Mouse (Mus musculus) fibroblast of lung, adult 2 months (primary cell): ENCODE measurements at regions not wholly inside any gene's neighbourhood (a gene's known extent, or its start where the extent isn't known, plus 50 kb on each side); places are given as distances from the start of the nearest gene placed in this dataset.
A peak's percentile ranks its signal among the peaks of the same experiment; 100 is the strongest.

ENCODE experiments used
- DNase-seq: peaks from one replicate; pipeline ENCODE4 v3.0.0-alpha.2; 2011; ENCODE audit warnings: low read depth

DNA sequence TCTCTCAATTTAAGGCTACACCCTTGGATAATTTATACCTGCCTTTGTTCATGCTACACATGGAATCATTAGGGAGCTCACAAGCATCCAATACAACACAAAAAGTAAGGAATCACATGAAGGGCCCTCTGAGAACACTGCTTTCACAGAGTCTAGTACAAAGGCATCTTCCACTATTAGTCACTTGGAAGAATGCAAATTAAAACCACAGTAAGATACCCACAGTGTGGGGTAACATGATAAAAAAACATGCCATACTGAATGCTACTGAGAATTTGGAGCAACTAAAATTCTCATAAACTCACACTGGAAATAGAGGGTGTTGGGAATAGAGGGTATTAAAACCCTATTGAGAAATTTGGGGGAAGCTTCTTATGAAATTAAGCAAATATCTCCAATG lies 197.6 kb upstream of the Tent5a start:
- DNase-seq = peak; percentile 55

DNA sequence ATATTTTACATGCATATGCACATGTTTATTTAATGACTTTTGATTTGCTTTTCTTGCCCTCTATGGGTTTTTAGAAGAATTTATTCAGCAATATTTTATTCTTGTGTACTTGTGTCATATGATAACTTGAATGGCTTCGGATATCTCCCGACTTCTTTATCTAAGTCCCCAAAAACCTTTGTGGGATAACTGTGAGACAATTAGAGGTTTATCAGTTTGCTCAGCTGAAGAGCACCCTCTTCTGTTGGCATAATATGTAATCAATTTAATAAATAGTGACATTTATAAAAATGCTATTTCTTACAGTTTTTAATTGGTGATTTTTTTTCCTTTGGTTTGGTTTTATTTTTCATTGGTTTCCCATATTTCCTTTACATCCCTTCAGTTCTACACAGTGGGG lies 194.2 kb upstream of the Tent5a start:
- no peak for DNase-seq

DNA sequence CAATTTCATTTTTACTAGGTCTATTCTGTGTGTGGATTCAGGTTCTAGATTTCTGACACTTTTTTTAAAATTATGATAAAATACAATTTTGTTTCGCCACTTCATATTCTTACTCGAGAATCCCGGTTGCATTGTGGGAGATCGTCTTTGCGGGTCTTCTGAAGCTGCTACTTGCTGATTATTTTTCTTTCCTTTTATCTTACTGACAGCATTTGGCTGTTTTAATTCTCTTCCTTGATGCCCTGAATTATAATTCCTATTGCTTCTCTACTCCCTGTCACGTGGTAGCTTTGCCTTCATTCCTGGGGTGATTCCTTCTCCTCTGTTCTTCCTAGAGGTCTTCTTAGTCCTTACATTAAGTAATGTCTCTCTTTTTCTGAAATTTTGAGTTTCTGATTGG lies 193.8 kb upstream of the Tent5a start:
- DNase-seq = no peak

DNA sequence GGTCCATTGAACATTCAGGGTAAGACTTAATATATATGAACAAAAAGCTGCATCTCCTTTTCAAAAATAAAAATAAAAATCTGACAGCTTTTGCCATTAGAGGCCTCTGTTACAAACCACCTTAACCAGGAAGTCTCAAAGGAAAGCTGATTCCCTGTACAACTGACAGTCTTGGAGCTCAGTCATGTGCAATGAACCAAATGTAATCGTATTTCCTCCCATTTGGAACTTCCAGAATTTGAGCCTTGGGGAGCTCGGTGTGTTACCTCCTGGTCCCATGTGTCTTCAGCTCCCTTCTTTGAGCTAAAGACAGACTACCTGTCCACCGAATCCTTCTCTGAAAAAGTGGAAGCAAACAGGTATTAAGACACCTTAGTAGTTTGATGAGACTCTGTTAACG lies 171.9 kb upstream of the Tent5a start:
- no peak for DNase-seq

DNA sequence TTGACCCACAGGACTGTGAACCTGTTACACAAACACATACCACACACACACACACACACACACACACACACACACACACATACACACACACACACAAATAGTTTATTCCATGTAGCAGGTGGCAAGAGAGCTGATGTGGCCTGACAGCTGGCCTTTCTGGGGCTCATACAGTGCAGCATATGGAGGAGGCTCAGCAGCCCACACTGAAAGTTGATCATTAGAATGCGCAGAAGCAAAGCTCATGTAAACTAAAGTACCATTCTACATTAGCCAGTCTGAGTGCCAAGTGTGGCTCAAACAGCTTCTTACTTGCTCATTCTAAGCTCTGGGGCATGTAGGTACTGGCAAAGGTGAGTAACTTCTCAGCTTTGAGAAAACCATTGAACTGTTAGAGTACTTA lies 170.2 kb upstream of the Tent5a start:
- no peak for DNase-seq

DNA sequence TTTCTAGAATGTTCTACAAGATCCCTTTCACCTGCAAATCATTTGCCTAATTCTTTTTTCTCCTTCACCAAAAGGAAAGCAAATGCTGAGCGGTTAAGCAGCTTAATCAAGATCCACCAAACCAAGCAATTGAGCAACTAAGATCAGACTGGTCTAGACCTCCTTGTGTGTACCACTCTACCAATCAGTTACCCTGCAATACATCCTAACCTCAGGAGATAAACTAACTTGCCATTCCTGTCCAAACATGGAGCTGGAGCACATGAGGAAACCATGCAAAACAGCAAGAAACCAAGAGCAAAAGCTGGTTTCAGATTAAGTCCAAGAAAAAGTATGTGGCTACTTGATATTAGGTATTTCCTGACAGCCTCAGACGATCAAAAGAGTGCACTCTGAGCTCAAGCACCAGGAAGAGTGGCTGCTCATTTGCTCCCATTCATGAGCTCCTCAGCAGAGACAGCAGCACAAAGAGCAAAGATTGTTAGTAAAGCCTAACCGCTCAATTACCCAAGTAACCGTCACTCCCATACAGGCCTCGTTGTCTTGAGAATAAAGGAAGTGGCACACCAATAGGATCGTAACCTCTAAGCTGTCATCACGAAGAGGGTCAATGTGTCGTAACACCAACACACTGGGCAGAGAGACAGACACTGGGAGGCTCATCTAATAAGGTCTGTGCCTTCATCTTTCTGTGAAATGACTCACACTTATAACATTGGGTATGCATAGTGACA lies 169.5 kb upstream of the Tent5a start:
- DNase-seq = peak; percentile 11

DNA sequence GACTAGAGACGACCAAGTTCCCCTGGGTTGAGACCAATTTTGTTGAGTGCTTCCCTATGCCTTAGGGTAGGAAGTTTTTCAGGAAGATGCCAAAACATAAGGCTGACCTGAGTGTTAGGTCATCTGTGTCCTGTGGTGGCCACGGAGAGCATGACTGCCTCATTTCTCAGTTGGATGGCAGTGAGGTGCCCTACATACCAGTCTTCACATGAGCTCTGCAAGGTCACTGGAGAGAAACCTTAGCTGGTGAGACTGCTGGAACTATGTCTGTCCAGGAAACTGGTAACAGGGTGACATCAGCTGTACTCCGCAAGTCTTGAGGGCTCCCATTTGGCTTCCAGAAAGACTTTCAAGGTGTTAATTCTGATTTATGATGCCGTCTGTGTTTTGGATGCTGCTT lies 167.9 kb upstream of the Tent5a start:
- no peak for DNase-seq

DNA sequence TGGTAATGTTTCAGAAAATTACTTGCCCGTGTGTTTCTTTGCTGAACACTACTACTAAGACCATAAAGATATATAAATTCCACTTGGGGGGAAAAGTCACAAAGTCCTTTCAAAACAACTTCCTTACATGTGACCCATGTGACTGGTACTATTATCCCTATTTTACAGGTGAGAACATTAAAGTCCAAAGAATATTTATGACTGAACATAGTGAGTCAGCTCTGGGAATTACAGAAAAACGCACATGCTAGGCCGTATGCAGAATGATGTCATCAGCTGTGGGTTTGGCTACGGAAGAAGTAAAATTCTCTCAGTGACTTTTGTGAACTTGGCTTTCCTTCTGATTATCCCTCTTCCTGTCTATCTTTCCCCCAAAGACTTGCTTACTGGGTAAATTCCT lies 166.6 kb upstream of the Tent5a start:
- peak; percentile 11 for DNase-seq

DNA sequence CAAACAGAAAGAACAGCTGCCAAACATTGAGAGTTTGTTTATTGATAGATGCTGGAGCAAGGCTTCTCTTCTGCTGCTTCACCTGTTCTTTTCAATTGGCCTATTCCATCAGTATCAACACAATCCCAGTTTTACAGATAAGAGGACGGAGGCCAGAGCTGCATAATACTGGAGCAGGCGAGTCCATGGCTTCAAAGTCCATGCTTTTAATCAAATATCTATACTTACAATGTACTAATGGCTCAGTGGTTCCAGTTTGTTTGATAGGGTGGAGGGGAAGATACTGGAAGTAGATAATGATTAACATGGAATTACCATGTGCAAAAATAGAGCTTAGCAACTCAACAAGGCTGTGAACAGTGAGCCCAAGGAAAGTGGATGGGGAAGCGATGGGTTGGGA lies 163.2 kb upstream of the Tent5a start:
- DNase-seq = no peak

DNA sequence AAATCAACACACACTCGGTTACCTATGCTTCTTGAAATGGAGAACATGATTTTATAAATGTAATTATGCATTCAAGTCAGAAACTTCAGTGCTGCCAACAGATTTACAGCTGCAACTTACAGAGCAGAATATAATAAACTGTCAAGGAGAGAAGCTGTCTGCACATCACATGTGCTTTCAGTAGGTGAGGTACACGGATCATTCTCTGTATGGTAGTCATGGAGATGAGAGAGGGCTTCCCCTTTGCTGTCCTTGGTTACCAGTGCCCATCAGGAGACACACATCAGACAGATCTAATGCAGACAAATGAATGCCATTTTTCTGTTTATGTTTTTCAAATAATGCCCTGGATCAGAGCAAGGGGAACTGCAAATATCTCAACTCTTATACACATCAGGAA lies 160.8 kb upstream of the Tent5a start:
- DNase-seq = no peak

DNA sequence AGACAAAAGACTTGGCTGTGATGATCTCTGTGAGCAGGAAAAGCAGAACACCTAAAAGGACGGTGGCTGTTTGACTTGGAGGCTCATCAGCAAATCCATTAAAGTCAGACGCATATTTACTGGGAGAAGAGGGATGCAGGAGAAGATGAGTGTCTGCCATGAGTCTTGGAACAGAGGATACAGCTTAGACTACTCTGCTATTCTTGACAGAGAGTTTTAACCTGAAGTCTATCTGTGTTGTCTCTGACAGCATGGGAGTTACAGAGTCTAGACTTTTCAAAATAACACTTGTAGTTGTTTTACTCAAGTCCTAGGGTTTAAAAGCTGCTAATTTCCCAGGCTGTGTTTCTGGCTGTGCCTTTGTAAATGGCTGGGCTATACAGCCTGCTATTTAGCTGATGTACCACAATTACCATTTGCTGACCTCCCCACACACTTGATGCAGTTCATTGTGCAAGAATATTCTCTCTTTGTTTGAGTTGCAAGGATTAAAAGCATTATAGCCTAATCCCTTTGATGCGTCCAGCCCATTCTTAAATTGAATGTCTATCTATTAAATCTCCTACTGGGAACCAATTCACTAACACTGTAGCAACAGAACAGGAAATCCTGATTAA lies 160.0 kb upstream of the Tent5a start:
- DNase-seq = no peak

DNA sequence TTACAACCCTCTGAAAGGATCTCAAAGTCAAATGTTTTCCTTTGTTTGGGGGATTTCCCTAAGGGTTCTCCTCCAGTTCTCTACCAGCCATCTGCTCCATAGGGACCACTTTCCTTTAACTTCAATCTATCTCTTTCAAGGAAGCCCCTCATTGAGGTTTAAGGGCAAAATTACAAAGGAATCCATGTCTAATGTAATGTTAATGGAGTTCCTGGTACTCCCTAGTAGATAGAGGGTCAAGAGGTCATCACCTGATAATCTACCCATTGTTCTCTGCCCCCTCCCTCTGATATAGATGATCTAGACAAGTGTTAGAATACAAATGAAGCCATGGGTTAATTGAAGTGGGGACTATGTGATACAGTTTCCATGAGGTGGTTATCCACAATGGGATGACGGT lies 158.6 kb upstream of the Tent5a start:
- no peak for DNase-seq

DNA sequence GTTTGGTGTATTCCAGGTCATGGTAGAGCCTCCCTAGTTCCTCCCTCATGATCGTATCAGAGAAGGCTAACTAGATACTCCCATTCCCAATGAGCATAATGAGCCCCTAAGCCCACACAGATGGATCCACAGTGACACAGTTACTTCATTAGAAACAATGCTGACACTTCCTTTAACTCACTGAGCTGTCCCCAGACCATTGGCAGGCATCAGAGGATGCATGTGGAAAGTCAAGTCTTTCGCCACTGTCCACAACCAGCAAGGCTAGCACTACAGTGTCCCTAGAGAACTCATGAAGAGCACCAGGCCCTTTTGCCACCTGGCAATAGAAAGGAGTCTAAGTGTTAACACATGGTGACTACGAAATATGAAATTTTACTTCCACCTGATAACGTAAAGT lies 156.1 kb upstream of the Tent5a start:
- DNase-seq = no peak

DNA sequence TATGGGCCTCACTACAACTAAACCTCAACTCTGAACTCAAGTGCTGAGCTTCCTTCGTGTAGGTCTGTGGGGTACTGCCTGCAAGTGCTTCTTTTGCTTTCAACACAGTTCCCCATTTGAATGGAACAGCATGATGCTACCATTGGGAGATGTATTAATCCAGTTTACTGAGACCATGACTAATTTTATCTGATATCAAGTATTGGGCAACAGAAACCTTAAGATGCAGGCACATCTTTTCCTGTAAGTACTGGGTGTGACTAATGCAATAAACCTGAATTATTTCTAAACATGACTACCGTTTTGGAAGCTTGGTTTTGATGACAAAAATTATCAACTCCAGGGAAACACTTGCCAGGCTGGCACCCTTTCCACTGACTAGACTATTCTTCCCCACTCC lies 153.4 kb upstream of the Tent5a start:
- DNase-seq = no peak

DNA sequence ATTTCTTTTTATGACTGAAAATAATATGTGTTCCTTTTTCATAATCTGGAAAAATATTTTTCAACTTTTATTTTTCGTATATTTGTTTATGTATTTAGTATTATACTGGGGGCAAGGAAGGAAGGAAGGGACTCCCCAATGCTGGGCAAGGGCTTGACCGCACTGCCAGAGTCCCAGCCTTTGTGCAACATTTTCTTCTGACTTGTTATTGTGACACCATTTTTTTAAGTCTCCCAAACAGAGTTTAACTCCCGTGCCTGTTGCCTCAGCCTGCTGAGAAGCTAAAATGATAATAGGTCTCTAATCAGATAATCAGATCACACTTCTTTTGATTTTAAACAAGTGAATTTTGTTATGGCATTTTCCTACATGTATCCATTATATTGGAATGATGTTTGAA lies 148.1 kb upstream of the Tent5a start:
- DNase-seq = no peak

DNA sequence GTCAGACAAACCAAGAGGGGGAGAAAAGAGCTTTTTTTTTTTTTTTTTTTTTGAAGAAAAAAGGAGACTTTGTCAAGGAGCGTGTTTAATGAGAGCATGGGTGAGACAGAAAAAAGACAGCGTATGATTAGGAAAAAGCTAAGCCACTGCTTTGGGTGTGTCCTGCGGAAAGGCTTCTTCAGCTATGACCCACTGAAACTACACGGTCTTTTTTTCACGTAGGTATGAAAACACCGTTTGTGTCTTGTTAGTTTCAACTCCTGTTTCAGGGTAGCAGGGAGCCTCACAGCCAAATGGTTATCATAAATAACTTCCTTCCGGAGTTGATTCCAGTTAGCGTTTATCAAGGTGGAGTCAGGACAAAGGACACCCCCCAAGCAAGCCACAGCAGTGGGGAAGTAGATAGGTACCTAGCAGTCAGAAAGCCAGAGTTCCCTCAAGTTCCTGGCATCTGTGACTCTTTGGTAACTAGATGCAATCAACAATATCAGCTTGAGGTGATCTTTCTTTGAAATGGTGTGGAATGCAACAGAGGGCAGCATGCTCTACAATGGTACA lies 143.2 kb upstream of the Tent5a start:
- DNase-seq = no peak

DNA sequence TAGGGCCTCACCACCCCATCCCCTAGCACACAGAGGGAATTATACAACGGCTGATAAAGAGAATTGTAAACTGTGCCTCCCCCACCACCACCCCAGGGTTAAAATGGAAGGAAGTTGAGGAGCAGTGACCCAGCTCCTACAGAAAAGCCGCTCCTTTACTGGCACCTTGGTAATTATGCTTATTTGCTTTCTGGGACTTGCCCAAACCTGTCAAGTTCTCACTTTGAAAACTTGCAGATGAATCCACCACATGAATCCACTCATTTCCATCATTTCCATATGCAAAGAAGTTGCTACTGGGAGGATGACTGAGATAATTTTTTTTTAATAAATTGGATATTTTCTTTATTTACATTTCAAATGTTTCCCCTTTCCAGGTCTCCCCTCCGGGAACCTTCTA lies 142.1 kb upstream of the Tent5a start:
- no peak for DNase-seq

DNA sequence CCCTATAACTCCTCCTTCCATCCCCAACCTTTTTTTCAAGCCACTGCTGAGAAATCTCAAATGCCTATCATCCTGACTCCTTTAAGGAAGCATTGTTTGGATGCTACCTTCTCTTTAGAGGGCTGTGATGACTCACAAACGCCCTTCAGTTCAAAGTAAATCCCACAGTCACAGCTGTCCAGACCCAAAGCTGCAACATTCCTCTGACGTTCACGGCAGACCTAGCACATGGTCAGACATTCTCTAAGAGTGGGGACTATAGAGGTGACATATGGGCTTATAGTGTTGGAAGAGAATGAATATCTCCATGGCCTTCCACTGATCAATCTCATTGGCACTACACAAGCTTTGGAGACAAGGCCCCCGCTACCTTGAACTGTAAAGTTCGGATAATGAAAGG lies 139.5 kb upstream of the Tent5a start:
- DNase-seq = no peak

DNA sequence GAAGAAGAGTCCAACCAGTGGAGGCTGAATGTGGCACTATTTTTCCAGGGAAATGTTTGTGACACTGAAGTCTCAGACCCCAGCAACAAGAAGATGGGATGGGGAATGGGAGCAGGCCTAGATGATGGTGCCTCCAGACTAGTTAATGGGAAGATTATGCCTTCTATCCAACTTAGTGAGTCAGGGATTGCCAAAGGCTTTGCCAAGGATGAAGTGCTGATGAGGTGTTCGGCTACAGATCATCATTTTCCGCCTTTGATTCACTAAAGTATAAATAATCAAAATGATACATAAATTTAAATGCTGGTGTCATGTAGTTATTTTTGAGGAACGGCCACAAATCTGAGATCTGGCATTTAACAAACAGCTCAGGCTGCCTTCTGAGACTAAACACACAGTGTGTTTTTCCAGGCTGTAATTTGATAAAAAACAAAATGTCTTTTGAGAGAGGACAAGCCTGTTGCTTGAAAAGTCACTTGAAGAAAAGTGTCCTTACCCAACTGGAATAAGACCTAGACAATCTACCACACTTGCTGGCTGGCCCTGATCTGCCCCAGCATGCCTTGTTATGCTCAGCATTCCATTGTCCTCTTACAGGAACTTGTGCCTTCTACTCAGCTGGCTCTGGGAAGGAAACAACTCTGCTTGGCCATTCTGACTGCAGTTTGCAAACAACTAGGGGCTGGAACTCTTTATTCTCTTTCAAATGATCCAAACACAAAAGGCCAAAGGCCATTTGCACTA lies 132.1 kb upstream of the Tent5a start:
- no peak for DNase-seq

DNA sequence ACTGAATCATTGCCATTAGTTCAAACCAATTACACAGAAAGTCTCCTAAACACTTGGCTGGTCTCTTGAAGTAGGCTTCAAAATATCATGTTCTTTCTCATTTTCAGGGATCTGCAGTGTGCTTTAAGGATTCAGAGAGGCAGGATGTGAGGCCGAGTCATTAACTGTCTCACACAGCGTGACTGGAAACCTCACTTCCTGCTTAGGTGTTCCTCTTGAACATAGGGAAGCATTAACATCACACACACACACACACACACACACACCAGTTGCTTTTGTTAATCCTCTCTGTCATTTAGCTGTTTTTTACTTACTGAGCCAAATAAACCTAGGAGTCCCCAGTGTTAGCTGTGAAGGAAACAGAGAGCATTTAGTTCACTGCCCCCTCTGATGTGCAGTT lies 131.2 kb upstream of the Tent5a start:
- DNase-seq = no peak

DNA sequence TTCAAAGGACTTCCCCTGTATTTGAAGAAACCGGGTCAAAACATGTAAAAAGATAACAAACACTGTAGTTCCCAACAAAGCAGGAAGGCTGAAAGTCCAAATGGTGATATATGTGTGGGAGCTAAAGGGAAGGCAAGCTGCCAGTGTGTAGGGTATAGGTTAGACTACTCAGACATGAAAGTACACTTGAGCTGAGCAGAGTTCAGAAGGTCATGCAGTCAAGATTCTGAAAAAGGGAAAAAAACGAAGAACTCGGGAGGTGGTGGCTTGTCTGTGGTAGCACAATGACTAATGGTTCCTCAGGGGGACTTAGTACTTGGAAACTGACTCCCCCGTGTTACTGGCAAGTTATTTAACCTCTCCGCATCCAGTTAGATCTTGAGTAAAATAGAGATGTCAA lies 130.3 kb upstream of the Tent5a start:
- DNase-seq = no peak

DNA sequence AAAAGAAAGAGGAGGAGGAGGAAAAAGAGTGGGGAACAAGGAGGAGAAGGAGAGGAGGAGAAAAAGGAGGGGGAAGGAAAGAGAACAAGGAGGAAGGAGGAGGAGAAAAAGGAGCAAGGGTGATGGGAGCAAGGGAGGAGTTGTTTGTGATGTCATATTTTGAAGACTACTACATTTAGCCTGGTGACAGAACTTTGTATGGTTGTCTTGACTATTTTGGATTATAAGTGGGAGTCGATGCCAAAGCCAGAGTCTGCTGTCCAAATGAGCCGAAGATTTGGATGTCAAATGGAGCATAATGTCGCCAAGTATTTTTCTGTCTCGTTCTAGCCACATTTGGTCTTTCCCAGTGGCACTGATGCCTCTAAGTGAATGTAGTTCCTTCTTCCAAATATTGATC lies 128.2 kb upstream of the Tent5a start:
- no peak for DNase-seq

DNA sequence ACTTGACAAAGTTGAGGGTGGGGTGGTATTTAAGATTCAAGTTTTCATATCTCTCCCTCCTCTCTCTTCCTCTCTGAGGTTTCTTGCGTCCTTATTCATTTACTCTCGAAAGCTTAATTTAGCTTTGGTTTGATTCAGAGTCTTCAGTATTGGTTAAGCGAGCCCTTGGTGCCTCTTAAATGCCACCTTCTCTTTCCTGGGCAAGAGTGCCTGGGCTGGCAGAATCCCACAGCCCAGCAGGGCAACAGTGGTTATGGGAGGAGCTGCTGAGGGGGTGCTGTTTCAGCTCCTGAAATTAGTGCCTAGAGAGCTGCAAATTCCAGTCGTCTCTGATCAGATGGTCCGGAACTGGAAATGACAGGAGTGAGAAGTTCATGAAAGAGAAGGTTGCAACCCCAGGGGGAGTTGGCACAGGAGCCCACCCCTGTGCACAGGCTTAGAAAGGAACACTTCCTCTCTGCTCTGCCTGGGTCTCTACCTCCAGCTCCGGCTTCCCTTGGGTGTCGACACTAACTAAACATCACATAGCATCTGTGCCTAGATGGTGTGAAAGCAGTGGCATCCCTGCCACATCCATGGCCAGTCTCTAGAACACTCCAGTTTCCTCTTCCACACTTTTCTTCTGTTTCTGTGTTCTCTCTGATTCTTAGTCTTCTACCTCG lies 125.2 kb upstream of the Tent5a start:
- no peak for DNase-seq
